Mouse (Mus musculus) hindbrain, embryonic 12.5 days (tissue): Measurements from ENCODE around the gene Ptprb. TPM values are rescaled to one million over a fixed set of nuclear protein-coding genes. Genes with fewer than 3 reads are reported as not detected.

Source experiments
- ATAC-seq: fragments of 200-750 bp; cut with Nextera tagmentation; 2 replicates; pipeline ENCODE4 v1.8.0; 2017; ENCODE audit warnings: moderate TSS enrichment; ENCODE audit not compliant: low FRiP score
- H3K27ac ChIP-seq: fragments of 300-500 bp; sonication (generic); 2 replicates; pipeline ENCODE4 v1.5.1; 2016; ENCODE audit warnings: mild to moderate bottlenecking
- H3K27me3 ChIP-seq: fragments of 300-500 bp; sonication (generic); 2 replicates; pipeline ENCODE4 v1.6.1; 2016; ENCODE audit warnings: mild to moderate bottlenecking
- H3K36me3 ChIP-seq: fragments of 300-500 bp; sonication (generic); 2 replicates; pipeline ENCODE4 v1.6.1; 2016; ENCODE audit warnings: mild to moderate bottlenecking
- H3K4me1 ChIP-seq: fragments of 300-500 bp; sonication (generic); 2 replicates; pipeline ENCODE4 v1.6.1; 2016
- H3K4me2 ChIP-seq: fragments of 300-500 bp; sonication (generic); replicated peaks from 2 replicates; pipeline ENCODE4 v1.6.1; 2016; ENCODE audit warnings: mild to moderate bottlenecking
- H3K4me3 ChIP-seq: fragments of 300-500 bp; sonication (generic); 2 replicates; pipeline ENCODE4 v1.5.1; 2016; ENCODE audit warnings: mild to moderate bottlenecking
- H3K9ac ChIP-seq: fragments of 300-500 bp; sonication (generic); 2 replicates; pipeline ENCODE4 v1.6.1; 2016; ENCODE audit warnings: mild to moderate bottlenecking, moderate library complexity
- H3K9me3 ChIP-seq: fragments of 300-500 bp; sonication (generic); replicated peaks from 2 replicates; pipeline ENCODE4 v1.6.1; 2016; ENCODE audit warnings: mild to moderate bottlenecking
- WGBS: fragments of 180-500 bp; shearing (Covaris S2); methylation state at CpG from one replicate; pipeline ENCODE4 v1.1.7; 2016; 5-methylcytosine and 5-hydroxymethylcytosine counted together
- polyA plus RNA-seq: library from polyadenylated mRNA; unstranded; fragments of >200 nt; fragmentation: Nextera tagmentation; extraction: Ambion mirVana; gene quantifications from 2 replicates; pipeline ENCODE4 v1.2.1, GENCODE M21; 2016

Gene Ptprb
- polyA plus RNA-seq, 1 experiment from 2014 or later: 3.6 TPM

- no peak overlapping the region for H3K4me2 ChIP-seq
Measured at GRCm38 (mm10) chr10:116410826-116411225, 135.5 kb downstream of the Ptprb start.

GRCm38 (mm10) chr10:116416142-116416541 is 140.8 kb downstream of the Ptprb start:
- 0 out of 2 replicates have a peak, but pooled peaks have one; percentile 38 for ATAC-seq

More at GRCm38 (mm10) chr10:116410826-116411225, 135.5 kb downstream of the Ptprb start:
- WGBS: 68% methylated on average over 9 of the region's 9 CpGs
- Histone ChIP-seq H3K27ac (no peak overlapping the region), H3K9ac (no peak overlapping the region), H3K4me1 (peaks cover 6% of the 10 kb centered on the region; the same call in 1 of the 2 replicates), H3K36me3 (no peaks in the 10 kb centered on the region), H3K27me3 (no peaks in the 10 kb centered on the region), H3K9me3 (0 out of 2 replicates have a peak, but pooled peaks cover 6% of the 10 kb centered on the region), H3K4me3 (no peak overlapping the region)
- no peak for ATAC-seq

DNA sequence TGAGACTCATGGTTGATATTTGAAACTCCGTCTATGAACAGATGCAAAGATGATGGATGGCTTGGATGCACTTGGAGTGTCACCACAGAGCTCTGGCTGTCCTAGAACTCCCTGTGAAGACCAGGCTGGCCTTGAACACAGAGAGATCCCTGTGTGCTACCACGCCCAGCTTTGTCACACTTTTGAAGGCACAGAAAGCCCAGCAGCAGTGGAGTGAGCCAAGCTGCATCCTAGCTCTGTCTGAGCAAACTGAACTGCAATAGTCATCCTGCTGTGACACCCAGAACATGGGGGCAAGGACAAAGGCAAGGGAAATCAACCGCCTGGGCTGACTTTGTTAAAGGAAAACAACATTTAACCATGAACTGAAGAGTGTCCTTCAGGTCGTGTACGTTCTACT is 141.4 kb downstream of the Ptprb start:
- Histone ChIP-seq H3K4me2 (no peak overlapping the region), H3K36me3 (no peaks in the 10 kb centered on the region), H3K9me3 (0 out of 2 replicates have a peak, but pooled peaks cover 6% of the 10 kb centered on the region), H3K4me3 (no peak overlapping the region), H3K27ac (no peak overlapping the region), H3K9ac (no peak overlapping the region), H3K27me3 (no peaks in the 10 kb centered on the region), H3K4me1 (peaks cover 6% of the 10 kb centered on the region; the same call in 1 of the 2 replicates)
- 74% methylated on average over 5 of the region's 5 CpGs for WGBS
- ATAC-seq: no peak

More at GRCm38 (mm10) chr10:116416142-116416541, 140.8 kb downstream of the Ptprb start:
- 46% methylated on average over 6 of the region's 6 CpGs for WGBS
- Histone ChIP-seq H3K9me3 (0 out of 2 replicates have a peak, but pooled peaks cover 6% of the 10 kb centered on the region), H3K27me3 (no peaks in the 10 kb centered on the region), H3K4me2 (no peak overlapping the region), H3K36me3 (no peaks in the 10 kb centered on the region), H3K4me3 (no peak overlapping the region), H3K27ac (no peak overlapping the region), H3K4me1 (peaks cover 6% of the 10 kb centered on the region; the same call in 1 of the 2 replicates), H3K9ac (no peak overlapping the region)

GRCm38 (mm10) chr10:116418121-116418726 is 142.9 kb downstream of the Ptprb start:
- no peak overlapping the region for H3K4me3 ChIP-seq
- no peak for ATAC-seq
- no peaks in the 10 kb centered on the region for H3K27me3 ChIP-seq
- WGBS: 71% methylated on average over 24 of the region's 24 CpGs
- no peak overlapping the region for H3K9ac ChIP-seq
- no peaks in the 10 kb centered on the region for H3K36me3 ChIP-seq
- H3K4me1 ChIP-seq: peaks cover 6% of the 10 kb centered on the region; the same call in 1 of the 2 replicates
- H3K27ac ChIP-seq: no peak overlapping the region
- no peak overlapping the region for H3K4me2 ChIP-seq
- H3K9me3 ChIP-seq: 0 out of 2 replicates have a peak, but pooled peaks cover 6% of the 10 kb centered on the region

- no peaks in the 10 kb centered on the region for H3K36me3 ChIP-seq
- no peaks in the 10 kb centered on the region for H3K27me3 ChIP-seq
- H3K4me3 ChIP-seq: no peak overlapping the region
- no peak overlapping the region for H3K27ac ChIP-seq
- ATAC-seq: no peak
- WGBS: 81% methylated on average over 6 of the region's 6 CpGs
- H3K9me3 ChIP-seq: 0 out of 2 replicates have a peak, but pooled peaks cover 4% of the 10 kb centered on the region
- H3K4me1 ChIP-seq: peaks cover 6% of the 10 kb centered on the region; the same call in 1 of the 2 replicates
- H3K4me2 ChIP-seq: no peak overlapping the region
- no peak overlapping the region for H3K9ac ChIP-seq
Measured at GRCm38 (mm10) chr10:116420976-116421375, 145.7 kb downstream of the Ptprb start.

DNA sequence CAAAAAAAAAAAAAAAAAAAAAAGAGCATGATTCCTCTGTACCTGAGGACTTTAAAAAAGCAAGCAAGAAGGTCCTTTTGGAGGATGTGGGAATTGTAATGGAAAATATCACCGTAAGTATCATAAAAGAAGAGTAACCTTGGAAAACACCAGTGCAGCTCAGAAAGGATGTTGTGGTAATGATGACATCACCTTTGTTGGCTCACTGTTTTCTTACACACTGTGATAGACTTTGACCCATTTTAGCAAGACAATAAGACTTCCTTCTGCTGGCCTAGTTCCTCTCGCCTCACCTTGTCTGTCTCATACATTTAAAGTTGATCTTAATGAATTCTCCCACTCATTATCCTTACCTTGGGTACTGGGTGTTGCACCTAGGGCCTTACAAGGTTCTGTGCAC is 147.2 kb downstream of the Ptprb start:
- H3K4me1 ChIP-seq: no peaks in the 10 kb centered on the region
- no peak for ATAC-seq
- 87% methylated on average over 2 of the region's 2 CpGs for WGBS
- no peak overlapping the region for H3K27ac ChIP-seq
- H3K4me2 ChIP-seq: no peak overlapping the region
- peaks cover 4% of the 10 kb centered on the region; the same call in 1 of the 2 replicates for H3K9me3 ChIP-seq
- H3K4me3 ChIP-seq: no peak overlapping the region
- no peak overlapping the region for H3K9ac ChIP-seq
- no peaks in the 10 kb centered on the region for H3K27me3 ChIP-seq
- 0 out of 2 replicates have a peak, but pooled peaks cover 4% of the 10 kb centered on the region for H3K36me3 ChIP-seq

GRCm38 (mm10) chr10:116424921-116425320 is 149.6 kb downstream of the Ptprb start:
- no peaks in the 10 kb centered on the region for H3K4me1 ChIP-seq

GRCm38 (mm10) chr10:116426176-116426575 is 150.9 kb downstream of the Ptprb start:
- Histone ChIP-seq H3K4me1 (no peaks in the 10 kb centered on the region), H3K36me3 (peaks cover 9% of the 10 kb centered on the region; the same call in 1 of the 2 replicates), H3K9me3 (peaks cover 17% of the 10 kb centered on the region; the same call in 1 of the 2 replicates), H3K27ac (no peak overlapping the region), H3K4me3 (no peak overlapping the region), H3K9ac (no peak overlapping the region), H3K27me3 (no peaks in the 10 kb centered on the region), H3K4me2 (no peak overlapping the region)
- no peak for ATAC-seq
- 87% methylated on average over 7 of the region's 7 CpGs for WGBS

More at GRCm38 (mm10) chr10:116424921-116425320, 149.6 kb downstream of the Ptprb start:
- peaks cover 17% of the 10 kb centered on the region; the same call in 1 of the 2 replicates for H3K9me3 ChIP-seq
- no peak overlapping the region for H3K27ac ChIP-seq
- no peak for ATAC-seq
- 89% methylated on average over 6 of the region's 6 CpGs for WGBS
- no peaks in the 10 kb centered on the region for H3K27me3 ChIP-seq
- no peak overlapping the region for H3K4me2 ChIP-seq
- H3K36me3 ChIP-seq: peaks cover 9% of the 10 kb centered on the region; the same call in 1 of the 2 replicates
- no peak overlapping the region for H3K4me3 ChIP-seq
- H3K9ac ChIP-seq: no peak overlapping the region

DNA sequence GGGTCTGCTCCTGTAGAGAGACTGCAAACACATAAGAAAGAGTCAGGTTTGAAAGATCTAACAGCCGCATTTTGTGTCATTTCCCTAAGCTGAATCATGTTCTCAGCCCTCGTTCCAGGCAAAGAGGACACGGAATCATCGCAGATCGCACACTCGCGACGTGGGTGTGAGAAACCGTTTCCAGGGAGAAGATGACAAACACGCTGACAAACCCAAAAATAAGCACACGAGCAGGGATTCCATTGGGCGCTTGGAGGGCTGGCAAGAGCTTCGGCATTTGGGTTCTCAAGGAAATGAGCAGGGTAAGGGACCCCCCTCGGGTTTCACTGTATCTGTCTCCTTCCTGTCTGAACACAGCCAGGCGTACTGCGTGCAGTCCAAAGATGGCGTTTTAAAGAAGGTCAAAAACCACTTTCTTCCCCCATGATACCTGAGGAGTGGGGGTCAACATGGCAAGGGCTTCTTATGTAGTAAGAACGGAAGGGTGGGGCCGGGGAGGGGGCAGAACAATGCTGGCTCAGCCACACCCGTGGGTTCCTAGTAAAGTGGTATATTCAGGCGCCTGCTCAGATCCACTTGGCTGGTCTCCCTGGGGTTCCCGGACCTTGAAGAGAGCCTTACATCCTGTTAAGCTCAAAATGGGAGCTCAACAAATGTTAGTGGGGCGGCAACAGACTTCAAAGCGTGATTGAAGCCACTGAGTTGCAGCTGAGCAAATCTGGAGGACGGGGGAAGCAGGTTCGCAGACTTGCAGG is 152.9 kb downstream of the Ptprb start:
- H3K4me2 ChIP-seq: no peak overlapping the region
- no peak overlapping the region for H3K27ac ChIP-seq
- no peaks in the 10 kb centered on the region for H3K27me3 ChIP-seq
- no peak overlapping the region for H3K9ac ChIP-seq
- 96% methylated on average over 26 of the region's 26 CpGs for WGBS
- H3K4me1 ChIP-seq: no peaks in the 10 kb centered on the region
- H3K4me3 ChIP-seq: no peak overlapping the region
- H3K9me3 ChIP-seq: peaks cover 17% of the 10 kb centered on the region; the same call in 1 of the 2 replicates
- H3K36me3 ChIP-seq: peaks cover 9% of the 10 kb centered on the region; the same call in 1 of the 2 replicates
- no peak for ATAC-seq

DNA sequence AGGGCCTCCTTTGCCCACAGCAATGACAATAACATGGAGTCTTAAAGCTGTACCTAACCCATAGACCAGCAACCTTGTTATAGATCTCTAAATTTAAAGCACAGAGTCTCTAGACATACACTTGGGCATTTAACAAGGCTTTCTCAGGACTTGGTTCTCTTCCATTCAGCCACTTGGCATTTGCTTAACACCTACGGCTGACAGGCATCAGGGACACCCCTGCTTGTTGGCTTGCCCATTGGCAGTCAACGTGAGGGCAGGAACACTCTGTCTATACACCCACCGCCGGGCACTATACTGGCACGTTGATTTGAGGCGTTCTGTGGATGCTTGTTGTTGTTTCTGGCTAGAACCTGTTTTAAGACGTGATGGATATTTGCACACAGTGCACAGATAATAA is 157.1 kb downstream of the Ptprb start:
- Histone ChIP-seq H3K27me3 (no peaks in the 10 kb centered on the region), H3K4me1 (no peaks in the 10 kb centered on the region), H3K36me3 (peaks cover 7% of the 10 kb centered on the region; the same call in 1 of the 2 replicates), H3K4me2 (no peak overlapping the region), H3K27ac (no peak overlapping the region), H3K9me3 (peaks cover 13% of the 10 kb centered on the region; the same call in 1 of the 2 replicates), H3K9ac (no peak overlapping the region), H3K4me3 (no peak overlapping the region)
- 91% methylated on average over 7 of the region's 7 CpGs for WGBS
- ATAC-seq: no peak

GRCm38 (mm10) chr10:116435455-116435854 is 160.1 kb downstream of the Ptprb start:
- Histone ChIP-seq H3K9ac (no peak overlapping the region), H3K4me1 (no peaks in the 10 kb centered on the region), H3K9me3 (peaks cover 11% of the 10 kb centered on the region), H3K36me3 (peaks cover 9% of the 10 kb centered on the region), H3K4me3 (no peak overlapping the region), H3K27ac (no peak overlapping the region), H3K4me2 (no peak overlapping the region), H3K27me3 (no peaks in the 10 kb centered on the region)
- 84% methylated on average over 12 of the region's 12 CpGs for WGBS
- no peak for ATAC-seq
